Mouse (Mus musculus) CH12.LX (cell line): ENCODE data around the gene Foxo1.

Experiments used
- BHLHE40 ChIP-seq: IDR thresholded peaks from 2 replicates; pipeline ENCODE4 v1.6.1; 2011; ENCODE audit warnings: mild to moderate bottlenecking, low read depth, low read length, improper control_type of control experiment
- CTCF ChIP-seq, 2 experiments: IDR thresholded peaks in 1 of 2; conservative IDR thresholded peaks in 1 of 2; 2 replicates each; pipeline ENCODE4 v1.5.1; 2011 to 2012; ENCODE audit warnings: low read depth in 2 of 2, low read length in 2 of 2, improper control_type of control experiment in 1 of 2, inconsistent platforms in 1 of 2, mild to moderate bottlenecking in 1 of 2, moderate library complexity in 1 of 2
- ELF1 ChIP-seq: IDR thresholded peaks from 2 replicates; pipeline ENCODE4 v1.6.1; 2014; ENCODE audit warnings: low read depth, mild to moderate bottlenecking, inconsistent platforms, low read length, improper control_type of control experiment
- IRF4 ChIP-seq: IDR thresholded peaks from 2 replicates; pipeline ENCODE4 v1.6.1; 2014; ENCODE audit warnings: low read depth, mild to moderate bottlenecking, inconsistent platforms, low read length, improper control_type of control experiment
- MAFK ChIP-seq: IDR thresholded peaks from 2 replicates; pipeline ENCODE4 v1.6.1; 2011; ENCODE audit warnings: low read length, improper control_type of control experiment; ENCODE audit not compliant: insufficient replicate concordance
- MYC ChIP-seq: IDR thresholded peaks from 2 replicates; pipeline ENCODE4 v1.6.1; 2011; ENCODE audit warnings: low read depth, mild to moderate bottlenecking, improper control_type of control experiment, low read length
- NELFE ChIP-seq: IDR thresholded peaks from 2 replicates; pipeline ENCODE4 v1.6.1; 2011; ENCODE audit warnings: low read depth, low read length, improper control_type of control experiment
- POLR2A ChIP-seq: IDR thresholded peaks from 2 replicates; pipeline ENCODE4 v1.6.1; 2011; ENCODE audit warnings: low read depth, mild to moderate bottlenecking, improper control_type of control experiment, low read length
- RCOR1 ChIP-seq: conservative IDR thresholded peaks from 2 replicates; pipeline ENCODE4 v1.6.1; 2012; ENCODE audit warnings: low read depth, mild to moderate bottlenecking, inconsistent platforms, low read length, improper control_type of control experiment
- USF1 ChIP-seq: IDR thresholded peaks from 2 replicates; pipeline ENCODE4 v1.6.1; 2014; ENCODE audit warnings: low read depth, mild to moderate bottlenecking, inconsistent platforms, low read length, improper control_type of control experiment
- ZC3H11A ChIP-seq: IDR thresholded peaks from 2 replicates; pipeline ENCODE4 v1.6.1; 2012; ENCODE audit warnings: low read depth, mild to moderate bottlenecking, inconsistent platforms, low read length, improper control_type of control experiment
- ZMIZ1 ChIP-seq: IDR thresholded peaks from 2 replicates; pipeline ENCODE4 v1.6.1; 2012; ENCODE audit warnings: low read depth, mild to moderate bottlenecking, inconsistent platforms, low read length, improper control_type of control experiment
- ZNF384 ChIP-seq: IDR thresholded peaks from 2 replicates; pipeline ENCODE4 v1.6.1; 2012; ENCODE audit warnings: low read depth, low read length, improper control_type of control experiment, inconsistent platforms

DNA sequence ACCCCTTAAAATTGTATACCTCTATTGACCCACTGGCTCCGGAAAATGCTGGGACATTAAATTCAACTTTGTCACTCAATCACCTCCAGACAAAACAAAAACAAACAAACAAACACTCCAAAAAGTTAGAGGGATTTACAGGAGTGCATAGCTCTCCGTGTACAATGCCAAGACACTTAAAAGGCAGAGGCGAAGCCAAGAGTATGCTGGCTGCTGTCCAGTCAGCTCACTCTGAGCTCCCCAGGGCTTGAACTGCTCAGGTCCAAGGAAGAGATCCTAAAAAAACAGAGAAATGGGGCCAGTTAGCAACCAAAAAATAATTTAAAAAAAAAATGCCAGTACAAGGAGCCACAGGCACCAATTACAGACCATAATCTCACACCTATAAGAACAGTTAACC is 9.6 kb upstream of the Foxo1 start:
- TF ChIP-seq MAFK (no peak), BHLHE40 (no peak), CTCF (conservative IDR thresholded peaks at IDR 0.05 in 1 of 2, IDR thresholded peaks at IDR 0.05 in 1 of 2; ENCODE audit: low read depth in 2 of 2, low read length in 2 of 2) (no peak), NELFE (no peak), POLR2A (no peak), USF1 (no peak), MYC (no peak), ZC3H11A (no peak), ZMIZ1 (no peak), ZNF384 (no peak), ELF1 (no peak), RCOR1 (no peak), IRF4 (no peak)
